Mouse (Mus musculus) gastrocnemius, postnatal 14 days (tissue): ENCODE data around the gene Hsp90aa1. TPM values are rescaled to one million over a fixed set of nuclear protein-coding genes. Genes with fewer than 3 reads are reported as not detected.
"Not testable (repeated sequence)": the region's sequence is repeated elsewhere in the genome, so short reads cannot be mapped to it uniquely, and the experiment has no call there.

Experiments
- DNase-seq: peaks from one replicate; pipeline ENCODE4 v3.0.0; 2021; ENCODE audit warnings: mixed read lengths
- intact Hi-C: fragments of 180-260 bp; cut with DNase I; formaldehyde crosslinking; loops from one replicate; pipeline ENCODE4 v1.15.1; 2025; ENCODE audit warnings: low total_unique reads
- total RNA-seq, 2 experiments: library from RNA; stranded (reverse); gene quantifications; 2 replicates each; pipeline ENCODE4 v1.2.3; 2021

Gene Hsp90aa1
- total RNA-seq, 2 experiments from 2014 or later: 33.3 to 62.2 TPM

GRCm38 (mm10) chr12:110701363-110701762, 1.2 kb downstream of the Hsp90aa1 start:
- not testable (repeated sequence) for DNase-seq
- intact Hi-C loops: loop anchor here (5.0 kb wide), 1 partner anchor 104 kb away; no protein-coding TSS in a partner anchor

GRCm38 (mm10) chr12:110700730-110701129, 1.8 kb downstream of the Hsp90aa1 start:
- DNase-seq: no peak
- intact Hi-C loops: loop anchor here (5.0 kb wide), 1 partner anchor 103 kb away; no protein-coding TSS in a partner anchor

- intact Hi-C loops: no loop called here
Measured at GRCm38 (mm10) chr12:110699171-110699547, 3.4 kb downstream of the Hsp90aa1 start.

GRCm38 (mm10) chr12:110698523-110699170, 3.9 kb downstream of the Hsp90aa1 start:
- no peak for DNase-seq
- intact Hi-C loops: no loop called here

More at GRCm38 (mm10) chr12:110699171-110699547, 3.4 kb downstream of the Hsp90aa1 start:
- DNase-seq: no peak

- DNase-seq: no peak
- intact Hi-C loops: no loop called here
Measured at GRCm38 (mm10) chr12:110698080-110698479, 4.4 kb downstream of the Hsp90aa1 start.

GRCm38 (mm10) chr12:110697457-110697856, 5.1 kb downstream of the Hsp90aa1 start:
- no peak for DNase-seq
- intact Hi-C loops: no loop called here

GRCm38 (mm10) chr12:110696975-110697400, 5.5 kb downstream of the Hsp90aa1 start:
- no peak for DNase-seq
- intact Hi-C loops: no loop called here

- DNase-seq: peak; percentile 97
- intact Hi-C loops: no loop called here
Measured at GRCm38 (mm10) chr12:110696173-110696974, 6.2 kb downstream of the Hsp90aa1 start.

GRCm38 (mm10) chr12:110695676-110696171, 6.8 kb downstream of the Hsp90aa1 start:
- peak; percentile 38 for DNase-seq
- intact Hi-C loops: no loop called here

- DNase-seq, intact Hi-C loops: not testable (repeated sequence)
Measured at GRCm38 (mm10) chr12:110693378-110693777, 9.2 kb downstream of the Hsp90aa1 start.

GRCm38 (mm10) chr12:110689919-110690643, 12.4 kb downstream of the Hsp90aa1 start:
- intact Hi-C loops: no loop called here
- no peak for DNase-seq

GRCm38 (mm10) chr12:110688921-110689320, 13.6 kb downstream of the Hsp90aa1 start:
- DNase-seq, intact Hi-C loops: not testable (repeated sequence)

GRCm38 (mm10) chr12:110687894-110688734, 14.4 kb downstream of the Hsp90aa1 start:
- peak; percentile 44 for DNase-seq
- intact Hi-C loops: no loop called here

GRCm38 (mm10) chr12:110683580-110683979, 18.9 kb downstream of the Hsp90aa1 start:
- intact Hi-C loops: no loop called here
- DNase-seq: no peak

GRCm38 (mm10) chr12:110682561-110683299, 19.8 kb downstream of the Hsp90aa1 start, which contains the start of gene 1700001K19Rik:
Gene 1700001K19Rik (minus strand): TSS chr12:110682619.
- no peak for DNase-seq
- intact Hi-C loops: no loop called here

GRCm38 (mm10) chr12:110681878-110682277, 20.6 kb downstream of the Hsp90aa1 start:
- intact Hi-C loops: no loop called here
- DNase-seq: no peak

- DNase-seq: peak; percentile 43
- intact Hi-C loops: no loop called here
Measured at GRCm38 (mm10) chr12:110681191-110681590, 21.3 kb downstream of the Hsp90aa1 start.

GRCm38 (mm10) chr12:110674243-110674642, 28.3 kb downstream of the Hsp90aa1 start:
- intact Hi-C loops: no loop called here
- DNase-seq: no peak
